Mouse (Mus musculus): Measurements from ENCODE around the gene St6galnac4.

The St6galnac4 gene

GRCm38 (mm10) chr2:32599409-32599808 lies 12.5 kb downstream of the St6galnac4 start, which contains the start of gene St6galnac6:
Gene St6galnac6, plus strand, starts transcription at chr2:32599709.
- no peak for DNase-seq (ENCODE audit: low spot score in 2 of 2)

- no peak for DNase-seq (ENCODE audit: low spot score in 2 of 2)
Observed at GRCm38 (mm10) chr2:32601417-32602065, 14.6 kb downstream of the St6galnac4 start.

GRCm38 (mm10) chr2:32602600-32603054 lies 15.7 kb downstream of the St6galnac4 start:
- DNase-seq (ENCODE audit: low spot score in 2 of 2), result peak; percentile 84 to 87

- no peak for DNase-seq (ENCODE audit: low spot score in 2 of 2)
Observed at GRCm38 (mm10) chr2:32604631-32605030, 17.7 kb downstream of the St6galnac4 start.

GRCm38 (mm10) chr2:32606161-32607142 lies 19.6 kb downstream of the St6galnac4 start:
- DNase-seq (ENCODE audit: low spot score in 2 of 2), result peak; percentile 61 to 73

GRCm38 (mm10) chr2:32607262-32607947 lies 20.5 kb downstream of the St6galnac4 start:
- DNase-seq (ENCODE audit: low spot score in 2 of 2), result no peak

- no peak for DNase-seq (ENCODE audit: low spot score in 2 of 2)
Observed at GRCm38 (mm10) chr2:32608141-32608777, 21.4 kb downstream of the St6galnac4 start.

- DNase-seq (ENCODE audit: low spot score in 2 of 2), result no peak
Observed at GRCm38 (mm10) chr2:32608778-32609435, 22.0 kb downstream of the St6galnac4 start.

GRCm38 (mm10) chr2:32610610-32611229 lies 23.8 kb downstream of the St6galnac4 start:
- DNase-seq (ENCODE audit: low spot score in 2 of 2), result no peak

GRCm38 (mm10) chr2:32612274-32612673 lies 25.4 kb downstream of the St6galnac4 start:
- DNase-seq (ENCODE audit: low spot score in 2 of 2), result no peak

GRCm38 (mm10) chr2:32617109-32617508 lies 30.2 kb downstream of the St6galnac4 start:
- DNase-seq (ENCODE audit: low spot score in 2 of 2), result no peak

GRCm38 (mm10) chr2:32617601-32618000 lies 30.7 kb downstream of the St6galnac4 start:
- no peak for DNase-seq (ENCODE audit: low spot score in 2 of 2)

GRCm38 (mm10) chr2:32618051-32618450 lies 31.2 kb downstream of the St6galnac4 start:
- DNase-seq (ENCODE audit: low spot score in 2 of 2), result no peak

GRCm38 (mm10) chr2:32620682-32621516 lies 34.0 kb downstream of the St6galnac4 start:
- no peak for DNase-seq (ENCODE audit: low spot score in 2 of 2)

- no peak for DNase-seq (ENCODE audit: low spot score in 2 of 2)
Observed at GRCm38 (mm10) chr2:32621517-32621859, 34.6 kb downstream of the St6galnac4 start, which contains the start of gene Ak1. Gene Ak1, plus strand, starts transcription at chr2:32621758.

- no peak for DNase-seq (ENCODE audit: low spot score in 2 of 2)
Observed at GRCm38 (mm10) chr2:32624111-32624748, 37.3 kb downstream of the St6galnac4 start.

GRCm38 (mm10) chr2:32625212-32625872 lies 38.4 kb downstream of the St6galnac4 start:
- DNase-seq (ENCODE audit: low spot score in 2 of 2), result peak; percentile 83

GRCm38 (mm10) chr2:32625873-32626694 lies 39.2 kb downstream of the St6galnac4 start:
- peak; percentile 53 to 61 for DNase-seq (ENCODE audit: low spot score in 2 of 2)

Data from frontal cortex, postnatal 14 days (tissue).